Mouse (Mus musculus) retina, postnatal 7 days (tissue): ENCODE measurements around the gene Slc16a4.

Source experiments
- DNase-seq: peaks from one replicate; pipeline ENCODE4 v3.0.0-alpha.2; 2012; ENCODE audit warnings: low read depth, low spot score

Gene Slc16a4

DNA sequence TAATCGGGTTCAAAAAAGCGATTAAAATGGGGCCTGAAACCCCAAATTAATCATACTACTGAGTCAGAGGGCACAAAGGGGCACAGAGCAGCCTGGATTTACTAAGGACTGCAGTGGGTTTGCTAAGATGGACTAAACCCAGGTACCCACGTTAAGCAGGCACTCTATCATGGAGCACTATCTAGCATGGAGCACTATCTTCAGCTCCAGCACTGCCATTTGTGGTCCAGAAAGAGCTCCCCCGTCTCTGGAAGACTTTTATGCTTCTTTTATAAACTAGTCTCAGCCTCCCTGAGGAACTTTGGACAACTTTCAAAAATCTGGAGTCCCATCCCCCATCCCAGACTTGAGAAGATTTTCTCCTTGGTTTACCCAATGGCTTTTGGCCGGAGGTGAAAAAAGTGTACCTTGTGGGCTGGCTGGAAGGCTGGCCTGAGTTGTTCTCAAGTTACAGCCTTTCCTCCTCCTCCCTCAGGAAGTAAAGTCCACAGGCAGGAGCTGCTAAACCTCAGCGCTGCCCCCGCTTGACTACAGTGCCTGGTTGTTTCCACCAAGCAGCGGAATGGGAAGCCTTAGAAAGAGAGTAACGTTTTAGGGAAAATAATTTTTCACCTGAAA is at the start of gene Slc16a4:
Gene Slc16a4, plus strand, starts transcription at position 467 of the 618 bp plus-strand sequence.
- DNase-seq, result no peak

- no peak for DNase-seq
These were observed 49.5 kb upstream of the Slc16a4 start for GRCm38 (mm10) chr3:107241389-107242094.

DNA sequence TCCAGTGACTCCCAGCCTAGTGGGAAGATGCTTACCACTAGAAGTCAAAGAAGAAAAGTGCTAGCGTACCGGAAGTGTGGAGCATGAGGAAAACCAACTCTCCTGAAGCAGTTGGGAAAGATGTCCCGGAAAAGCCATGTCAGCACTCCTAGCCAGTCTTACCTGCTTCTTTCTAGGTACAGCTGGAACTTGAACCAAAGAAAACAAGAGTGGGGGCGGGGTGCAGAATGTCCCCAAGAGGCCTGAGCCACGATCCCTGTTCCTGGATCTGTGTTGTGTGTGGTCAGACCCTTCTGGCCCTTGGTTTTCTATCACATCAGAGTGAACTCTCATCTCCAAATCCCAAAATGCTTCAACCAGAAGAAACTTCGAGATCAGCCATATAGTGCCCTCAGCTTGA is 44.2 kb upstream of the Slc16a4 start:
- DNase-seq, result no peak

DNA sequence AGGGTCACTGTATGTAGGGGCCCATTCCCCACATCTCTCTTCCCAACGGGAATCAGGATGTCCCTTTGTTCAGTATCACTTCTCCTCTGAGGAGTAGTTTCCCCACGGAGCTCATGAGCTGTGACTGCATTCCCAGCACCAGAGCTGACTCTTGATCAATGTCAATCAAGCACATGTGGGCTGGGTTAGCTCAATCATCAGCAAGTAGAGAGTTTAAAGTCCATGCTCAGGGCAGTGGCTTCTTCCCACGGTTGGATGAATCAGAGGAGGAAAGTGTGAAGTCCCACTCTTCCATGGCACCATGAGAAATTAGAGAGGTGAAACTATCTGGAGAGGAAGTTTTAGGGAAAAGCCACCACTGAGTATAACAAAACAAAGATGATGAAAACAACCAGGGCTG is 42.0 kb upstream of the Slc16a4 start:
- no peak for DNase-seq

- no peak for DNase-seq
These were observed 40.7 kb upstream of the Slc16a4 start for GRCm38 (mm10) chr3:107250320-107250719.

DNA sequence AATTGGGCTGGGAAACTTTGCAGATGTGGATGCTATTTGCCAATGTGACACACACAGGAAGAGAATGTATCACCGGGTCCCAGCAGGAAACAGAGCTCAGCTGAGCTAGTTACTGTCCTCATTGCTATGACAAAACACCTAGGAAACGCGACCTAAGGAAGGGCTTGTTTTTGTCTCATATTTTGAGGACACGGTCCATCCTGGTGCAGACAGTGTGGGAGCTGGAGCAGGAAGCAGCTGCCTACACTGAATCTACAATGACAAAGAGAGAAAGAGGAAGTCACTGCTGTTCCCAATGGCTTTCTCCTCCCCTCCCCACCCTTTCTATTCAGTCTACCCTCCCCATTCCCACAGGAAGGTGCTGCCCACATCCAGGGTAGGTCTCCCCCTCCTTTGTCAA is 39.0 kb upstream of the Slc16a4 start:
- DNase-seq, result no peak

DNA sequence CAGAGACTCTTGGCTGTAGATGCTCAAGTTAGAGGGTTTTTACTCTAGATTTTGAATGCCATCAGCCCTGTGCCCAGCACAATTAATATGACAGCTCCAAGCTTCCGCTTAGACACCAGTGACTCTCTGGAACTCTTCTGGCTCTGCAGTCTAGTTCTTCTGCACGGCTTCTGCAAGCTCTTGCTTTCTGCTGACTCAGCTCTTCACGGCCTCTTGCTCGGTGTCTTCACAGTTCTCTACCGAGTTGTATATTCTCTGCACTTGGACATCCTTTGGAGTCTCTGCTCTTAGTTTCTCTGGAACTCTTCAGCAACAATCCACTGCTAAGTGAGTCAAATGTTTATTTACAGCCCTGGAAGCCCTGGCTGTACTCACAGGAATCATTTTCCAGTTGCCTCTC is 37.1 kb upstream of the Slc16a4 start:
- no peak for DNase-seq

- no peak for DNase-seq
These were observed 35.0 kb upstream of the Slc16a4 start for GRCm38 (mm10) chr3:107255992-107256391.

- no peak for DNase-seq
These were observed 34.3 kb upstream of the Slc16a4 start for GRCm38 (mm10) chr3:107256724-107257123.

DNA sequence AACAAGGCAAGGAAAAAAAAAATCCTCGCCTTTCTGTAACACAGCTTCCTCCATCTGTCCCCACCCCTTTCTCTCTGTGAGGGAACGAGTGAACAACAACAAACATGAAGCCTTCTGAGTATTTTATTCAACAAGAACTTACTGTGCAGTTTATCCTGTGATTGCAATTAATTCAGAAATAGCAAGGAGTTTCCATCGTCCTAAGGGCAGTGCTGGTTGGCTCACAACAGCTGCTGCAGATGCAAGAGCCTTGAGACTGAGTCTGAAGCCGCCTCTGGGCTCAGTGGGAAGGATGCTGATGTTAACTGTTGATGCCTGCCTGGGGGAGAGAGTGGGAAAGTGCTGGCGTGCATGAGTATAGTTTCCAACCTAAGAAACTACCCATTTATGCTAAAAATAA is 33.1 kb upstream of the Slc16a4 start:
- DNase-seq, result no peak

- DNase-seq, result no peak
These were observed 29.8 kb upstream of the Slc16a4 start for GRCm38 (mm10) chr3:107260956-107261850.

- no peak for DNase-seq
These were observed 29.2 kb upstream of the Slc16a4 start for GRCm38 (mm10) chr3:107261851-107262165.

DNA sequence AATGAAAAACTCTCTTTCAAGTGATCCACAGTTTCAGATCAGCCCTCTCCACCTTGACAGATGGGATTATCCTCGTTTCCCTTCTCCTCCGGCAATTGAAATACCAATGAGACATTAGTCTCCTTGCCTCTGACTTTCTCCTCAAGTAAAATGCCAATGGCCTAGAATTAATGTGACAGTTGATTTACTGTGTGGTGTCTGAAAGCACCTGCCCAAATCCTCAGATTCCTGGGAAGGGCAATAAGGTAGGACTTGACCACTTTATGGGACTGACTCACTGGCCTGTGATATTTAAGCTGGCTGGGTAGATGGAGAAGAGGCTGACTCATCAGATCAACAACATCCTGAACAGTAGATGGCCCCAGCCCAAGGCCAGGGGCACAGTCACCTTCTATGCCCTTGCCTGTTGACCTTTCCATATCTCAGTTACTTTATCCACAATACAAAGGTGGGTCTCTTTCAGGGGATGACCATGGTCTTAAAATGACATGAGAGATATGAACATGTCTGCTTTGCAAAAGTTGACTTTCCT is 24.1 kb upstream of the Slc16a4 start:
- DNase-seq, result no peak

GRCm38 (mm10) chr3:107272433-107272832 is 18.6 kb upstream of the Slc16a4 start:
- DNase-seq, result no peak

GRCm38 (mm10) chr3:107273820-107274219 is 17.2 kb upstream of the Slc16a4 start:
- DNase-seq, result peak; percentile 51

DNA sequence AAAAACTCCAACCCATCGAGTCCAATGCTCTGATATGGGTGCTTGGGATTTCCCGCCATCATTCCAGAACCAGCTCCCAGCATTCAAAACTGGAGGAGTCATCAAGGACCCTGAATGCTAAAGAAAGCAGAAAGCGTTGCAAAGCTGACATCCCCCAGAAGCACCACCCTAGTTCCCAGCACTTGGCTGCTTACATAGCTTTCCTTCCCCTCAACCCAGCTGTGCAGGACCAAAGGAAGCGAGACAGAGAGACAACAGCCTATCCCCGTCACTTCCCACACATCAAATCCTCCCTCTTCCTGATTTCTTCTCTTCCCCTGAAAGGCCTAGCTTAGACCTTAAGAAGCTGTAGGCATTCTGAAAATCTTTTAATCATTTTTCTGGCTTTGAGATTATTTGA is 15.7 kb upstream of the Slc16a4 start:
- DNase-seq, result no peak

DNA sequence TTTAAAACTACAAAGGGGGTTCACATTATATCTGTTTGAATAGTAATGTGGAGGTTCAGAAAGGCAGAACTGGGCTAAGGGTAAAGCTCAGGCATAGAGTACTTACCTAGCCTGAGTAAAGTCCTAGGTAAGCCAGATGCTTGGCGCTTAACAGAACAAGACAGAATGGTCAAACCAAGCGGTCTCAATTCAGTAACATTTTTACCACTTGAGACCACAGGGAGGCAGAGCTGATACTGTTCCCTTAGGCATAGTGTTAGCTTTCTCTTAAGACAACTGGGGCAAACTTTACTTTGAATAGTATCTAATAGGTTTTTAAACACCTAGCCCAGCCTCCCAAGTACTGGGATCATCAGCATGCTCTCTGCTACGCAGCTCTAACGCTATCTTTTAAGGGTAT is 15.0 kb upstream of the Slc16a4 start:
- DNase-seq, result no peak

DNA sequence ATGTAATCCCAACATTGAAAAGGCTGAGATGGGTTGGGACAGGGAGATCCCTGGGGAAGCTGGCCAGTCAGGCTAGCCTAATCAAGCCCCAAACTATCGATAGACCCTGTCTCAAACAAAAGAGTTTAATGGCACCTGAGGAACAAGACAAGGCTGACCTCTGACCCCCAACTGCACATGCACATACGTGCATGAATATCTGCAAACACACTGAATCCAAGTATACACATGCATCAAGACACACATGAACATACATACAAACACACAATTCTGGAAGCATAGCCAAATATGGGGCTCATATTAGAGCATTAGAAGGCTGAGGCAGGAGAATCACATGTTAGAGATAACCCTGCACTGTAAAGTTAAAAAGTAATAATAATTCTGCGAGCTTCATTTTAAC is 14.4 kb upstream of the Slc16a4 start:
- DNase-seq, result no peak

- DNase-seq, result peak; percentile 78
These were observed 12.4 kb upstream of the Slc16a4 start, which contains the start of gene Lamtor5 for GRCm38 (mm10) chr3:107278479-107279269. Lamtor5 (plus strand) TSS chr3:107278858.

DNA sequence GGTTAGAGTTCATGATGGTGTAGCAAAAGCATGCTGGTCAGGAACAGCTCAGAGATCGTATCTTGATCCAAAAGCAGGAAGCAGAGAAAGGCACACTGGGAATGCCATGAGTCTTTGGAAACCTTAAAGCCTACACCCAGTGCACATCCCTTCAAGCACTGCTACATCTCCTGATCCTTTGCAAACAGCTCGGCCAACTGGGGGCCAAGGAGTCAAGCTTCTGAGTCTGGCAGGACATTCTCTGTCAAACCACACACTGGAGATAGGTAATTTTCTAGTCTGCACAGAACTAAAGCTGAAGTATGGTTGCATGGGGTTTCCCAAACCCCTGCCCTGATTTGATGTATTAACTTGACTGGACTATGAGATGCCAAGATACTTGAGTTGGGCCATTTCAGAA is 4.9 kb upstream of the Slc16a4 start:
- DNase-seq, result no peak

DNA sequence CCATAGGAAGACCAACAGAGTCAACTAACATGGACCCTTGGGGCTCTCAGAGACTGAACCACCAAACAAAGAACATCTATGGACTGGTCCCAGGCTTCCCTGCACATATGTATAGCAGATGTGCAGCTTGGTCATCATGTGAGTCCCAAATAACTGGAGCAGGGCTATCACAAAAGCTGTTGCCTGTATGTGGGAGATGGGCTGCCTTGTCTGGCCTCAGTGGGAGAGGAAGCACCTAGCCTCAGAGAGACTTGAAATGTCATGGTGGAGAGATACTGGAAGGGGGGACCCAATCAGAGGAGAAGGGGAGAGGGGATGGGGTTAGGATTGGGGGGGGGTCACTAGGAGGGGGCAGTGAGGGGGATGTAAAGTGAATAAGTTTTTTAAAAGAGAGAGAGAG is 3.7 kb upstream of the Slc16a4 start:
- DNase-seq, result no peak
